Mouse (Mus musculus): Measurements from ENCODE around the gene Sipa1l1. TPM values are rescaled to one million over a fixed set of nuclear protein-coding genes. Genes with fewer than 3 reads are reported as not detected.

Gene Sipa1l1
- polyA plus RNA-seq, 1 experiment from 2014 or later = 39.0 TPM

GRCm38 (mm10) chr12:82335095-82335494 lies 166.0 kb downstream of the Sipa1l1 start:
- no peak overlapping the region for H3K27ac ChIP-seq
- H3K36me3 ChIP-seq = no peaks in the 10 kb centered on the region
- no peaks in the 10 kb centered on the region for H3K27me3 ChIP-seq
- peaks cover 33% of the 10 kb centered on the region for H3K4me1 ChIP-seq
- ATAC-seq (ENCODE audit: insufficient number of reproducible peaks, low FRiP score, low TSS enrichment, low read depth) = no peak
- WGBS = 10% methylated on average over 1 of the region's 1 CpGs
- no peaks in the 10 kb centered on the region for H3K9me3 ChIP-seq
- H3K4me2 ChIP-seq = no peak overlapping the region
- no peak overlapping the region for H3K9ac ChIP-seq
- no peak overlapping the region for H3K4me3 ChIP-seq

- Histone ChIP-seq H3K4me1 (peaks cover 24% of the 10 kb centered on the region), H3K27me3 (no peaks in the 10 kb centered on the region), H3K36me3 (peaks cover 11% of the 10 kb centered on the region; the same call in 1 of the 2 replicates), H3K9me3 (no peaks in the 10 kb centered on the region), H3K9ac (no peak overlapping the region), H3K4me2 (no peak overlapping the region), H3K4me3 (no peak overlapping the region), H3K27ac (no peak overlapping the region)
- WGBS = 80% methylated on average over 4 of the region's 4 CpGs
- no peak for ATAC-seq (ENCODE audit: insufficient number of reproducible peaks, low FRiP score, low TSS enrichment, low read depth)
Measured at GRCm38 (mm10) chr12:82338550-82338949, 169.4 kb downstream of the Sipa1l1 start.

- Histone ChIP-seq H3K4me2 (peak overlapping the region; percentile 40), H3K36me3 (peaks cover 11% of the 10 kb centered on the region; the same call in 1 of the 2 replicates), H3K4me3 (peak overlapping the region; percentile 21), H3K9ac (no peak overlapping the region; the same call in 1 of the 2 replicates), H3K9me3 (no peaks in the 10 kb centered on the region), H3K4me1 (peaks cover 20% of the 10 kb centered on the region), H3K27me3 (no peaks in the 10 kb centered on the region), H3K27ac (peak overlapping the region; percentile 38; the same call in 1 of the 2 replicates)
- WGBS = 12% methylated on average over 18 of the region's 18 CpGs
- no peak for ATAC-seq (ENCODE audit: insufficient number of reproducible peaks, low FRiP score, low TSS enrichment, low read depth)
Measured at GRCm38 (mm10) chr12:82339221-82339861, 170.2 kb downstream of the Sipa1l1 start.

- H3K4me3 ChIP-seq = no peak overlapping the region
- peaks cover 12% of the 10 kb centered on the region for H3K4me1 ChIP-seq
- H3K9ac ChIP-seq = no peak overlapping the region
- H3K36me3 ChIP-seq = peaks cover 11% of the 10 kb centered on the region; the same call in 1 of the 2 replicates
- H3K9me3 ChIP-seq = no peaks in the 10 kb centered on the region
- no peak for ATAC-seq (ENCODE audit: insufficient number of reproducible peaks, low FRiP score, low TSS enrichment, low read depth)
- no peak overlapping the region for H3K4me2 ChIP-seq
- 75% methylated on average over 6 of the region's 6 CpGs for WGBS
- no peaks in the 10 kb centered on the region for H3K27me3 ChIP-seq
- no peak overlapping the region for H3K27ac ChIP-seq
Measured at GRCm38 (mm10) chr12:82340196-82340918, 171.2 kb downstream of the Sipa1l1 start.

- WGBS = 96% methylated on average over 8 of the region's 8 CpGs
- H3K27me3 ChIP-seq = no peaks in the 10 kb centered on the region
- no peak for ATAC-seq (ENCODE audit: insufficient number of reproducible peaks, low FRiP score, low TSS enrichment, low read depth)
- H3K9ac ChIP-seq = no peak overlapping the region
- H3K9me3 ChIP-seq = no peaks in the 10 kb centered on the region
- H3K4me2 ChIP-seq = no peak overlapping the region
- H3K4me3 ChIP-seq = no peak overlapping the region
- peaks cover 11% of the 10 kb centered on the region; the same call in 1 of the 2 replicates for H3K36me3 ChIP-seq
- no peak overlapping the region for H3K27ac ChIP-seq
- H3K4me1 ChIP-seq = peaks cover 12% of the 10 kb centered on the region
Measured at GRCm38 (mm10) chr12:82341181-82341580, 172.1 kb downstream of the Sipa1l1 start.

GRCm38 (mm10) chr12:82341696-82342095 lies 172.6 kb downstream of the Sipa1l1 start:
- 94% methylated on average over 9 of the region's 9 CpGs for WGBS
- H3K4me2 ChIP-seq = no peak overlapping the region
- H3K9me3 ChIP-seq = no peaks in the 10 kb centered on the region
- no peaks in the 10 kb centered on the region for H3K27me3 ChIP-seq
- no peak overlapping the region for H3K27ac ChIP-seq
- H3K4me1 ChIP-seq = peaks cover 12% of the 10 kb centered on the region
- no peak for ATAC-seq (ENCODE audit: insufficient number of reproducible peaks, low FRiP score, low TSS enrichment, low read depth)
- no peak overlapping the region for H3K9ac ChIP-seq
- peaks cover 11% of the 10 kb centered on the region; the same call in 1 of the 2 replicates for H3K36me3 ChIP-seq
- no peak overlapping the region for H3K4me3 ChIP-seq

- no peaks in the 10 kb centered on the region for H3K36me3 ChIP-seq
- H3K27me3 ChIP-seq = no peaks in the 10 kb centered on the region
- H3K9ac ChIP-seq = no peak overlapping the region
- H3K4me3 ChIP-seq = no peak overlapping the region
- H3K9me3 ChIP-seq = no peaks in the 10 kb centered on the region
- WGBS = 90% methylated on average over 10 of the region's 11 CpGs
- H3K4me1 ChIP-seq = peaks cover 9% of the 10 kb centered on the region
- H3K4me2 ChIP-seq = no peak overlapping the region
- ATAC-seq (ENCODE audit: insufficient number of reproducible peaks, low FRiP score, low TSS enrichment, low read depth) = no peak
- no peak overlapping the region for H3K27ac ChIP-seq
Measured at GRCm38 (mm10) chr12:82350082-82350481, 181.0 kb downstream of the Sipa1l1 start.

- no peaks in the 10 kb centered on the region for H3K36me3 ChIP-seq
- peaks cover 13% of the 10 kb centered on the region for H3K4me1 ChIP-seq
- H3K4me2 ChIP-seq = no peak overlapping the region
- no peak for ATAC-seq (ENCODE audit: insufficient number of reproducible peaks, low FRiP score, low TSS enrichment, low read depth)
- no peak overlapping the region for H3K9ac ChIP-seq
- H3K9me3 ChIP-seq = no peaks in the 10 kb centered on the region
- H3K27me3 ChIP-seq = no peaks in the 10 kb centered on the region
- H3K4me3 ChIP-seq = no peak overlapping the region
- no peak overlapping the region for H3K27ac ChIP-seq
- WGBS = 63% methylated on average over 6 of the region's 6 CpGs
Measured at GRCm38 (mm10) chr12:82350891-82351290, 181.8 kb downstream of the Sipa1l1 start.

GRCm38 (mm10) chr12:82353660-82354059 lies 184.5 kb downstream of the Sipa1l1 start:
- ATAC-seq (ENCODE audit: insufficient number of reproducible peaks, low FRiP score, low TSS enrichment, low read depth) = no peak
- no peaks in the 10 kb centered on the region for H3K27me3 ChIP-seq
- H3K9me3 ChIP-seq = no peaks in the 10 kb centered on the region
- WGBS = 59% methylated on average over 2 of the region's 2 CpGs
- H3K4me1 ChIP-seq = peaks cover 13% of the 10 kb centered on the region
- no peak overlapping the region for H3K4me3 ChIP-seq
- no peak overlapping the region for H3K27ac ChIP-seq
- no peak overlapping the region for H3K4me2 ChIP-seq
- peaks cover 12% of the 10 kb centered on the region for H3K36me3 ChIP-seq
- H3K9ac ChIP-seq = no peak overlapping the region

GRCm38 (mm10) chr12:82355419-82356149 lies 186.5 kb downstream of the Sipa1l1 start:
- ATAC-seq (ENCODE audit: insufficient number of reproducible peaks, low FRiP score, low TSS enrichment, low read depth) = no peak
- H3K9me3 ChIP-seq = no peaks in the 10 kb centered on the region
- no peak overlapping the region for H3K4me3 ChIP-seq
- no peak overlapping the region for H3K27ac ChIP-seq
- H3K4me2 ChIP-seq = no peak overlapping the region
- peaks cover 13% of the 10 kb centered on the region for H3K4me1 ChIP-seq
- no peaks in the 10 kb centered on the region for H3K27me3 ChIP-seq
- WGBS = 63% methylated on average over 10 of the region's 10 CpGs
- peaks cover 16% of the 10 kb centered on the region for H3K36me3 ChIP-seq
- H3K9ac ChIP-seq = no peak overlapping the region

- Histone ChIP-seq H3K36me3 (peaks cover 16% of the 10 kb centered on the region), H3K9ac (no peak overlapping the region), H3K4me2 (no peak overlapping the region), H3K9me3 (no peaks in the 10 kb centered on the region), H3K27me3 (no peaks in the 10 kb centered on the region), H3K27ac (no peak overlapping the region), H3K4me1 (peaks cover 9% of the 10 kb centered on the region; the same call in 1 of the 2 replicates), H3K4me3 (no peak overlapping the region)
- 77% methylated on average over 2 of the region's 2 CpGs for WGBS
- no peak for ATAC-seq (ENCODE audit: insufficient number of reproducible peaks, low FRiP score, low TSS enrichment, low read depth)
Measured at GRCm38 (mm10) chr12:82356476-82356875, 187.4 kb downstream of the Sipa1l1 start.

GRCm38 (mm10) chr12:82357431-82357830 lies 188.3 kb downstream of the Sipa1l1 start:
- no peak for ATAC-seq (ENCODE audit: insufficient number of reproducible peaks, low FRiP score, low TSS enrichment, low read depth)
- H3K27ac ChIP-seq = no peak overlapping the region
- no peaks in the 10 kb centered on the region for H3K27me3 ChIP-seq
- H3K36me3 ChIP-seq = peaks cover 16% of the 10 kb centered on the region
- H3K4me3 ChIP-seq = no peak overlapping the region
- H3K4me1 ChIP-seq = peaks cover 8% of the 10 kb centered on the region; the same call in 1 of the 2 replicates
- H3K9ac ChIP-seq = no peak overlapping the region
- no peak overlapping the region for H3K4me2 ChIP-seq
- WGBS = 92% methylated on average over 5 of the region's 5 CpGs
- no peaks in the 10 kb centered on the region for H3K9me3 ChIP-seq
